In the genomic region with DNA sequence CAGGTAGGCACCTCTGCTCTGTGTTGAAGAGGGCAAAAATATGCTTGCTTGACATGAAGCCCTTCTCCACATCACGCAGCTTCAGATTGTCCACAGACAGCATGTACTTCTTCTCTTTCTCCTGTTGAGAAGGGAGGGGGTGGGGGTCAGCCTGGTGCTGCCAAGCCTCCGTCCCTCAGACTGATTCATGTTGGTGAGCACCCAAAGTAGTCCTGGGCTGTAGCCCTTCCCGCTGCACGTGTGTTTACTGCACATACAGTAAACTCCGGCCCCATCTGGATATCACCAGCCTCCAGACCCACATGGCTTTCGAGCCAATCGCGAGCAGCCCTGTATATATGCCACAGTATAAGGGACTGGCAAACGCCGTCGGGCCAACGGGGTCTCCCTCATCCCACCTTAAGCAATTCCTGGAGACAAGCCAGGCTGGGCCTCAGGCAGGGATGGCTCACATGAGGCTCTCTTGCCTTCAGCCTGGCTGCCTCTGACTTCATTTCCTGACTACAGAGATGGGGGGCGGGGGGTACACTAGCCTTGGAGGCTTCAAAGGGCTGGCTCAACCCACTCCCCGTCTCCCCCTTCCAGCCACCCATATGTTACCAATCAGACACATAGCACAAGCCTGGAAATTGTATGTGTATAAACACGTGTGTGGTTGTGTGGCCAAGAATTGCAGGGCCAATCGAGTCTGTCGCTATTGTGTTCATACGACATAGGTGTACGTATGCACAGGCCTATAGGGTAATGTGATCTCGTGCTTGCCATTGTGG, we compare ENCODE assay signal across 8 mouse cellular contexts. TPM values are rescaled to one million over a fixed set of nuclear protein-coding genes. Genes with fewer than 3 reads are reported as not detected.
DNase-seq lines count a peak whose midpoint lies in the region; ATAC-seq and TF ChIP-seq lines count a peak whose summit lies in the region.
"Had no signal": no experiment of that assay in that cellular context is flagged by ENCODE, and none has a peak within 500 bp of the region (broad histone marks: within the 10 kb centered on the region; RNA-seq: fewer than 3 reads in every experiment).

No protein-coding gene starts in this region.

- no peak overlapping the region for H3K4me2 ChIP-seq in liver, embryonic 13.5 days

- no peaks in the 10 kb centered on the region for H3K36me3 ChIP-seq in liver, embryonic 13.5 days

- no peak overlapping the region for H3K9ac ChIP-seq in liver, embryonic 13.5 days

- peaks cover 83% of the 10 kb centered on the region for H3K27me3 ChIP-seq in liver, embryonic 13.5 days

- no peaks in the 10 kb centered on the region for H3K9me3 ChIP-seq in liver, embryonic 13.5 days (replicated peaks)
- H3K9me3 ChIP-seq: megakaryocyte, embryonic 14.5 days had no signal

- ATAC-seq in liver, embryonic 13.5 days (ENCODE audit: low read depth) = no peak

- WGBS in liver, embryonic 13.5 days (ENCODE audit: insufficient replicate concordance) = 63% methylated on average over 20 of the region's 20 CpGs

- DNase-seq in layer of hippocampus, adult 2 months (ENCODE audit: low spot score in 2 of 2) = no peak
- no peak for DNase-seq in layer of hippocampus, postnatal 10 days (ENCODE audit: low spot score in 2 of 2)
- peak; percentile 29 for DNase-seq in embryo, embryonic 9.5 days (ENCODE audit: extremely low spot score)
- peak; percentile 91 for DNase-seq in forelimb bud, embryonic 11.5 days (ENCODE audit: low read depth, low spot score)
- DNase-seq in liver, embryonic 13.5 days = no peak
- no peak for DNase-seq in urinary bladder, postnatal 36 days (ENCODE audit: low spot score in 2 of 2)
- no peak for DNase-seq in yolk sac, embryonic 10.5 days (ENCODE audit: low spot score)

- no peak overlapping the region for H3K4me3 ChIP-seq in layer of hippocampus, adult 2 months
- H3K4me3 ChIP-seq in liver, embryonic 13.5 days (replicated peaks) = no peak overlapping the region
- H3K4me3 ChIP-seq: megakaryocyte, embryonic 14.5 days had no signal

- H3K27ac ChIP-seq in layer of hippocampus, adult 2 months = peak overlapping the region; percentile 68
- peak overlapping the region; percentile 9; the same call in 1 of the 2 replicates for H3K27ac ChIP-seq in liver, embryonic 13.5 days

- no peak for TF ChIP-seq CTCF in layer of hippocampus, adult 2 months (conservative IDR thresholded peaks at IDR 0.05)

- H3K4me1 ChIP-seq in liver, embryonic 13.5 days (replicated peaks) = peaks cover 12% of the 10 kb centered on the region

RNA-seq across cellular contexts. Expression of a gene that starts 29.2 kb away (rescaled TPM):
- 100 to 1,000 TPM; 212 to 222 TPM for total RNA-seq in layer of hippocampus, adult 2 months (2021)
- 100 to 1,000 TPM; 237 to 239 TPM for total RNA-seq in layer of hippocampus, postnatal 10 days (2021)
- 218 and 237 TPM in 2 replicates for polyA plus RNA-seq in liver, embryonic 13.5 days (2015; fragmentation: Nextera tagmentation; extraction: Ambion mirVana)

RNA-seq across cellular contexts. Expression of a gene that starts 29.9 kb away (rescaled TPM):
- total RNA-seq in layer of hippocampus, adult 2 months (2021) = 10 to 100 TPM; 87.9 TPM
- 10 to 100 TPM; 75.1 to 78.9 TPM for total RNA-seq in layer of hippocampus, postnatal 10 days (2021)
- 7.4 and 8.7 TPM in 2 replicates for polyA plus RNA-seq in liver, embryonic 13.5 days (2015; fragmentation: Nextera tagmentation; extraction: Ambion mirVana)

RNA-seq across cellular contexts. Expression of a gene that starts 35.1 kb away (rescaled TPM):
- total RNA-seq in layer of hippocampus, adult 2 months (2021) = 10 to 100 TPM; 75.3 to 92.7 TPM
- total RNA-seq in layer of hippocampus, postnatal 10 days (2021) = 10 to 100 TPM; 74.6 to 75.0 TPM
- 14.8 and 21.1 TPM in 2 replicates for polyA plus RNA-seq in liver, embryonic 13.5 days (2015; fragmentation: Nextera tagmentation; extraction: Ambion mirVana)

RNA-seq across cellular contexts. Expression of a gene that starts 36.1 kb away (rescaled TPM):
- 1,000 to 10,000 TPM; 1,274 to 1,381 TPM for total RNA-seq in layer of hippocampus, adult 2 months (2021)
- 100 to 1,000 TPM; 715 to 725 TPM for total RNA-seq in layer of hippocampus, postnatal 10 days (2021)
- 0.65 and 0.81 TPM in 2 replicates for polyA plus RNA-seq in liver, embryonic 13.5 days (2015; fragmentation: Nextera tagmentation; extraction: Ambion mirVana)

RNA-seq across cellular contexts. Expression of a gene that starts 57.1 kb away (rescaled TPM):
- total RNA-seq in layer of hippocampus, adult 2 months (2021) = 10 to 100 TPM; 55.3 to 57.8 TPM
- total RNA-seq in layer of hippocampus, postnatal 10 days (2021) = 10 to 100 TPM; 64.8 to 64.9 TPM
- polyA plus RNA-seq in liver, embryonic 13.5 days (2015; fragmentation: Nextera tagmentation; extraction: Ambion mirVana) = 28.0 and 30.1 TPM in 2 replicates

Comparison
In these comparisons a context has a peak if more than half of its experiments do, and no peak if none do; other contexts are left out.
1. DNase-seq: peak in embryo, embryonic 9.5 days (single experiment) and forelimb bud, embryonic 11.5 days (single experiment); none in layer of hippocampus, adult 2 months (0 of 2), layer of hippocampus, postnatal 10 days (0 of 2), liver, embryonic 13.5 days (single experiment), urinary bladder, postnatal 36 days (0 of 2) and yolk sac, embryonic 10.5 days (single experiment).